Mouse (Mus musculus) lung, embryonic 14.5 days (tissue): ENCODE results near the gene Pim2. TPM values are rescaled to one million over a fixed set of nuclear protein-coding genes. Genes with fewer than 3 reads are reported as not detected.

Experiments used
- ATAC-seq: fragments of 200-750 bp; cut with Nextera tagmentation; 2 replicates; pipeline ENCODE4 v1.8.0; 2017; ENCODE audit warnings: mild to moderate bottlenecking, moderate TSS enrichment, moderate library complexity; ENCODE audit not compliant: insufficient read depth
- DNase-seq: peaks from one replicate; pipeline ENCODE4 v3.0.0-alpha.2; 2015
- H3K27ac ChIP-seq: fragments of 300-500 bp; sonication (generic); 2 replicates; pipeline ENCODE4 v1.5.1; 2014; ENCODE audit warnings: low read depth, mild to moderate bottlenecking, moderate library complexity
- H3K27me3 ChIP-seq: fragments of 300-500 bp; sonication (generic); 2 replicates; pipeline ENCODE4 v1.6.1; 2014; ENCODE audit warnings: low read length, control low read depth; ENCODE audit not compliant: insufficient read depth
- H3K36me3 ChIP-seq: fragments of 300-500 bp; sonication (generic); 2 replicates; pipeline ENCODE4 v1.6.1; 2014; ENCODE audit warnings: control low read depth; ENCODE audit not compliant: insufficient read depth
- H3K4me1 ChIP-seq: fragments of 300-500 bp; sonication (generic); 2 replicates; pipeline ENCODE4 v1.6.1; 2014; ENCODE audit warnings: antibody characterized with exemption, control low read depth; ENCODE audit not compliant: insufficient read depth
- H3K4me2 ChIP-seq: fragments of 300-500 bp; sonication (generic); 2 replicates; pipeline ENCODE4 v1.6.1; 2014; ENCODE audit warnings: mild to moderate bottlenecking
- H3K4me3 ChIP-seq: fragments of 300-500 bp; sonication (generic); 2 replicates; pipeline ENCODE4 v1.5.1; 2014; ENCODE audit warnings: low read depth, low read length
- H3K9ac ChIP-seq: fragments of 300-500 bp; sonication (generic); 2 replicates; pipeline ENCODE4 v1.6.1; 2014
- H3K9me3 ChIP-seq: fragments of 300-500 bp; sonication (generic); 2 replicates; pipeline ENCODE4 v1.6.1; 2016; ENCODE audit warnings: low read depth, low read length, control low read depth
- CTCF ChIP-seq: IDR thresholded peaks from 2 replicates; pipeline ENCODE4 v1.5.1; 2016; ENCODE audit warnings: antibody characterized with exemption, low read depth
- WGBS: fragments of 180-500 bp; shearing (Covaris S2); extraction: QIAGEN DNeasy Blood & Tissue Kit; methylation state at CpG from one replicate; pipeline ENCODE4 v1.1.7; 2014; 5-methylcytosine and 5-hydroxymethylcytosine counted together
- polyA plus RNA-seq: library from polyadenylated mRNA; unstranded; fragments of >200 nt; fragmentation: Nextera tagmentation; extraction: Ambion mirVana; gene quantifications from 2 replicates; pipeline ENCODE4 v1.2.1, GENCODE M21; 2014

Gene Pim2
- polyA plus RNA-seq, 1 experiment from 2014 or later: 6.9 TPM

GRCm38 (mm10) chrX:7859191-7859753 is 18.8 kb upstream of the Pim2 start:
- H3K27ac ChIP-seq: no peak overlapping the region
- no peaks in the 10 kb centered on the region for H3K9me3 ChIP-seq
- H3K4me3 ChIP-seq: no peak overlapping the region
- H3K4me2 ChIP-seq: no peak overlapping the region
- H3K27me3 ChIP-seq: no peaks in the 10 kb centered on the region
- no peak overlapping the region for H3K9ac ChIP-seq
- H3K4me1 ChIP-seq: no peaks in the 10 kb centered on the region
- TF ChIP-seq CTCF: no peak
- WGBS: 86% methylated on average over 3 of the region's 3 CpGs
- ATAC-seq: no peak
- peaks cover 10% of the 10 kb centered on the region; the same call in 1 of the 2 replicates for H3K36me3 ChIP-seq
- no peak for DNase-seq

GRCm38 (mm10) chrX:7863181-7863580 is 14.9 kb upstream of the Pim2 start:
- no peak for TF ChIP-seq CTCF
- Histone ChIP-seq H3K4me2 (no peak overlapping the region), H3K27ac (no peak overlapping the region), H3K4me3 (no peak overlapping the region), H3K27me3 (no peaks in the 10 kb centered on the region), H3K9ac (no peak overlapping the region), H3K9me3 (no peaks in the 10 kb centered on the region), H3K4me1 (no peaks in the 10 kb centered on the region), H3K36me3 (peaks cover 10% of the 10 kb centered on the region; the same call in 1 of the 2 replicates)
- no peak for DNase-seq
- WGBS: 70% methylated on average over 1 of the region's 1 CpGs
- no peak for ATAC-seq

GRCm38 (mm10) chrX:7864551-7864950 is 13.5 kb upstream of the Pim2 start:
- DNase-seq: no peak
- Histone ChIP-seq H3K9ac (no peak overlapping the region), H3K4me3 (no peak overlapping the region), H3K27ac (no peak overlapping the region), H3K4me2 (no peak overlapping the region), H3K36me3 (peaks cover 13% of the 10 kb centered on the region; the same call in 1 of the 2 replicates), H3K27me3 (no peaks in the 10 kb centered on the region), H3K4me1 (no peaks in the 10 kb centered on the region), H3K9me3 (no peaks in the 10 kb centered on the region)
- no peak for ATAC-seq
- no peak for TF ChIP-seq CTCF
- 62% methylated on average over 3 of the region's 3 CpGs for WGBS

GRCm38 (mm10) chrX:7865343-7865742 is 12.7 kb upstream of the Pim2 start:
- TF ChIP-seq CTCF: no peak
- 58% methylated on average over 2 of the region's 2 CpGs for WGBS
- H3K36me3 ChIP-seq: peaks cover 13% of the 10 kb centered on the region; the same call in 1 of the 2 replicates

GRCm38 (mm10) chrX:7865786-7866185 is 12.3 kb upstream of the Pim2 start:
- Histone ChIP-seq H3K9ac (no peak overlapping the region), H3K4me1 (no peaks in the 10 kb centered on the region), H3K4me3 (no peak overlapping the region), H3K4me2 (no peak overlapping the region), H3K27me3 (no peaks in the 10 kb centered on the region), H3K27ac (no peak overlapping the region), H3K9me3 (no peaks in the 10 kb centered on the region), H3K36me3 (peaks cover 15% of the 10 kb centered on the region; the same call in 1 of the 2 replicates)
- DNase-seq (no peak), ATAC-seq (no peak)
- WGBS: 57% methylated on average over 2 of the region's 2 CpGs
- TF ChIP-seq CTCF: no peak

More at GRCm38 (mm10) chrX:7865343-7865742, 12.7 kb upstream of the Pim2 start:
- no peak overlapping the region for H3K9ac ChIP-seq
- H3K4me3 ChIP-seq: no peak overlapping the region
- ATAC-seq (no peak), DNase-seq (no peak)
- H3K4me2 ChIP-seq: no peak overlapping the region
- no peaks in the 10 kb centered on the region for H3K9me3 ChIP-seq
- H3K27me3 ChIP-seq: no peaks in the 10 kb centered on the region
- H3K4me1 ChIP-seq: no peaks in the 10 kb centered on the region
- no peak overlapping the region for H3K27ac ChIP-seq

GRCm38 (mm10) chrX:7867141-7867540 is 10.9 kb upstream of the Pim2 start:
- no peak for ATAC-seq
- DNase-seq: no peak
- no peak overlapping the region for H3K9ac ChIP-seq
- TF ChIP-seq CTCF: no peak
- H3K36me3 ChIP-seq: peaks cover 18% of the 10 kb centered on the region; the same call in 1 of the 2 replicates
- H3K4me3 ChIP-seq: no peak overlapping the region
- no peak overlapping the region for H3K4me2 ChIP-seq
- no peaks in the 10 kb centered on the region for H3K9me3 ChIP-seq
- no peaks in the 10 kb centered on the region for H3K27me3 ChIP-seq
- H3K4me1 ChIP-seq: no peaks in the 10 kb centered on the region
- H3K27ac ChIP-seq: no peak overlapping the region
- WGBS: 73% methylated on average over 1 of the region's 1 CpGs

- 54% methylated on average over 2 of the region's 2 CpGs for WGBS
- Histone ChIP-seq H3K9me3 (no peaks in the 10 kb centered on the region), H3K36me3 (peaks cover 23% of the 10 kb centered on the region; the same call in 1 of the 2 replicates), H3K4me2 (no peak overlapping the region), H3K9ac (no peak overlapping the region), H3K4me1 (no peaks in the 10 kb centered on the region), H3K27ac (no peak overlapping the region), H3K4me3 (no peak overlapping the region), H3K27me3 (no peaks in the 10 kb centered on the region)
- no peak for TF ChIP-seq CTCF
- ATAC-seq: no peak
- DNase-seq: no peak
Observed at GRCm38 (mm10) chrX:7868506-7868905, 9.6 kb upstream of the Pim2 start.
